Mouse (Mus musculus): ENCODE data around the gene 1700013F07Rik.

- no peak for TF ChIP-seq CTCF (IDR thresholded peaks at IDR 0.05; ENCODE audit: low read depth)
- TF ChIP-seq EP300 (IDR thresholded peaks at IDR 0.05; ENCODE audit: low read depth) = no peak
These were observed 2.7 kb downstream of the 1700013F07Rik start, which contains the start of gene 5330417C22Rik for GRCm38 (mm10) chr3:108536517-108537260.

Data from liver, embryonic 14.5 days (tissue).